Mouse (Mus musculus) c-Kit-negative CD71-positive TER-119-positive erythroid progenitor cells, embryonic 14.5 days (primary cell): ENCODE data around the gene Hdac7.

ENCODE experiments used
- DNase-seq: peaks from one replicate; pipeline ENCODE4 v3.0.0-alpha.2; 2013; ENCODE audit warnings: low read depth, low spot score

The Hdac7 gene

GRCm38 (mm10) chr15:97745331-97745730, 99.0 kb downstream of the Hdac7 start:
- no peak for DNase-seq

- no peak for DNase-seq
Observed at GRCm38 (mm10) chr15:97744930-97745329, 99.4 kb downstream of the Hdac7 start.

GRCm38 (mm10) chr15:97743961-97744525, 100.3 kb downstream of the Hdac7 start:
- no peak for DNase-seq

- DNase-seq = no peak
Observed at GRCm38 (mm10) chr15:97743210-97743609, 101.1 kb downstream of the Hdac7 start.
